12 mouse cellular contexts compared by ENCODE assay signal in genomic region chrX:93429738-93430260, GRCm38 (mm10).
"Had no signal": no experiment of that assay in that cellular context is flagged by ENCODE, and none has a peak within 500 bp of the region (broad histone marks: within the 10 kb centered on the region; RNA-seq: fewer than 3 reads in every experiment).

No protein-coding gene starts in this region.

- H3K27ac ChIP-seq: limb, embryonic 12.5 days; liver, embryonic 13.5 days; lung, embryonic 15.5 days; midbrain, embryonic 13.5 days had no signal

- H3K27me3 ChIP-seq: limb, embryonic 12.5 days; liver, embryonic 13.5 days; lung, embryonic 15.5 days; midbrain, embryonic 13.5 days had no signal

- H3K9me3 ChIP-seq: limb, embryonic 12.5 days; liver, embryonic 13.5 days; lung, embryonic 15.5 days; midbrain, embryonic 13.5 days had no signal

- DNase-seq: kidney, postnatal 25 days; liver; liver, embryonic 13.5 days; liver, postnatal 0 days; lung, postnatal 14 days; right cerebral cortex, postnatal 4 days; spleen, adult 18-20 months; thymus, adult 18-20 months; thymus, postnatal 14 days had no signal

- H3K4me1 ChIP-seq: limb, embryonic 12.5 days; liver, embryonic 13.5 days; lung, embryonic 15.5 days had no signal

- ATAC-seq: liver, postnatal 0 days had no signal

- H3K9ac ChIP-seq: limb, embryonic 12.5 days; liver, embryonic 13.5 days; liver, postnatal 0 days; lung, embryonic 15.5 days; midbrain, embryonic 13.5 days had no signal

- H3K36me3 ChIP-seq: limb, embryonic 12.5 days; liver, embryonic 13.5 days; lung, embryonic 15.5 days; midbrain, embryonic 13.5 days had no signal

- H3K4me3 ChIP-seq: limb, embryonic 12.5 days; liver, embryonic 13.5 days; lung, embryonic 15.5 days; midbrain, embryonic 13.5 days had no signal

- H3K4me2 ChIP-seq: limb, embryonic 12.5 days; liver, embryonic 13.5 days; lung, embryonic 15.5 days; midbrain, embryonic 13.5 days had no signal
